Comparison of ENCODE assay signal across 19 mouse cellular contexts in the genomic region with DNA sequence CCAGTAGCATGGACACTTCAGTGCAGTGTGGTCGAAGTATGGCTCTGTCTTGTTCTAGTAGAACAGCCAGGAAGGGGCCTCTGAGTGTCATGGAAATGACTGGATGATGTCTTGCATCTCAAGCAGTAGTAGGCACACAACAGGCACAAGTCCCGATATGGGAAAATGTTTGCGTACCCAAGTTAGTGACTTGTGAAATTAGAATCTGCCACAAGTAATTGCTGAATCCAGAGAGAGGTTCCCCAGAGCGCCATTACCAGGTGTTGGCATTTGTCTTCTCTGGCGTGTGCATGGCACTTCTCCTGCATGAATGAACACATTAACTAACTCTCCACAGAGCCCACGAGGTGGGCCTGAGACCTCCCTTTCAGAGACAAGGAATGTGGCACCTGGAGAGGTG.
DNase-seq lines count a peak whose midpoint lies in the region; ATAC-seq and TF ChIP-seq lines count a peak whose summit lies in the region.
"Had no signal": no experiment of that assay in that cellular context is flagged by ENCODE, and none has a peak within 500 bp of the region (broad histone marks: within the 10 kb centered on the region; RNA-seq: fewer than 3 reads in every experiment).

No protein-coding gene starts in this region.

- H3K36me3 ChIP-seq in hindbrain, embryonic 13.5 days, result no peaks in the 10 kb centered on the region
- no peaks in the 10 kb centered on the region for H3K36me3 ChIP-seq in hindbrain, embryonic 11.5 days (ENCODE audit: control insufficient read depth, insufficient read depth, low read length)
- no peaks in the 10 kb centered on the region for H3K36me3 ChIP-seq in hindbrain, embryonic 15.5 days
- no peaks in the 10 kb centered on the region for H3K36me3 ChIP-seq in neural tube, embryonic 15.5 days
- H3K36me3 ChIP-seq: embryonic facial prominence, embryonic 13.5 days; forebrain, embryonic 12.5 days; heart, embryonic 12.5 days had no signal

- no peak overlapping the region for H3K4me2 ChIP-seq in hindbrain, embryonic 13.5 days
- H3K4me2 ChIP-seq in hindbrain, embryonic 11.5 days (replicated peaks; ENCODE audit: low read depth, low read length), result no peak overlapping the region
- no peak overlapping the region for H3K4me2 ChIP-seq in hindbrain, embryonic 15.5 days
- no peak overlapping the region for H3K4me2 ChIP-seq in neural tube, embryonic 15.5 days
- H3K4me2 ChIP-seq: embryonic facial prominence, embryonic 13.5 days; forebrain, embryonic 12.5 days; heart, embryonic 12.5 days had no signal

- no peak for DNase-seq in hindbrain, embryonic 11.5 days (ENCODE audit: low spot score)
- peak; percentile 36 for DNase-seq in brain, embryonic 14.5 days (ENCODE audit: low read depth)
- DNase-seq in retina, postnatal 1 day, result no peak
- DNase-seq: adrenal gland, postnatal 14 days; cerebellum, adult 18-20 months; cerebellum, adult 9-11 months; cerebellum, postnatal 36 days; gastrocnemius, postnatal 10 days; heart, adult 2 months had no signal

- no peaks in the 10 kb centered on the region for H3K9me3 ChIP-seq in hindbrain, embryonic 13.5 days
- H3K9me3 ChIP-seq in hindbrain, embryonic 11.5 days (ENCODE audit: control insufficient read depth, low read length), result no peaks in the 10 kb centered on the region
- no peaks in the 10 kb centered on the region for H3K9me3 ChIP-seq in hindbrain, embryonic 15.5 days
- no peaks in the 10 kb centered on the region for H3K9me3 ChIP-seq in neural tube, embryonic 15.5 days (replicated peaks)
- H3K9me3 ChIP-seq: embryonic facial prominence, embryonic 13.5 days; forebrain, embryonic 12.5 days; heart, embryonic 12.5 days had no signal

- ATAC-seq in hindbrain, embryonic 13.5 days (ENCODE audit: low FRiP score), result peak; percentile 63; the same call in 1 of the 2 replicates
- ATAC-seq in hindbrain, embryonic 11.5 days (ENCODE audit: low FRiP score), result no peak
- ATAC-seq in hindbrain, embryonic 15.5 days (ENCODE audit: low FRiP score, low read depth), result peak; percentile 49; the same call in 1 of the 2 replicates
- peak; percentile 74 for ATAC-seq in neural tube, embryonic 15.5 days (ENCODE audit: low FRiP score)
- ATAC-seq: activated CD4-positive, CD25-positive, alpha-beta regulatory T cell, adult 4 months; forebrain, embryonic 16.5 days; Patski had no signal

- H3K27me3 ChIP-seq in hindbrain, embryonic 13.5 days, result peaks cover 13% of the 10 kb centered on the region; the same call in 1 of the 2 replicates
- no peaks in the 10 kb centered on the region; the same call in 1 of the 2 replicates for H3K27me3 ChIP-seq in hindbrain, embryonic 11.5 days (ENCODE audit: control insufficient read depth, insufficient read depth, low read length)
- no peaks in the 10 kb centered on the region for H3K27me3 ChIP-seq in hindbrain, embryonic 15.5 days
- H3K27me3 ChIP-seq in neural tube, embryonic 15.5 days (replicated peaks), result no peaks in the 10 kb centered on the region
- H3K27me3 ChIP-seq: CH12.LX; embryonic facial prominence, embryonic 13.5 days; forebrain, embryonic 12.5 days; heart, embryonic 12.5 days; Patski had no signal

- H3K4me3 ChIP-seq in hindbrain, embryonic 13.5 days, result no peak overlapping the region
- no peak overlapping the region for H3K4me3 ChIP-seq in hindbrain, embryonic 11.5 days (ENCODE audit: low read depth, low read length)
- H3K4me3 ChIP-seq in hindbrain, embryonic 15.5 days, result no peak overlapping the region
- no peak overlapping the region for H3K4me3 ChIP-seq in neural tube, embryonic 15.5 days (replicated peaks)
- H3K4me3 ChIP-seq: embryonic facial prominence, embryonic 13.5 days; forebrain, embryonic 12.5 days; heart, adult 2 months; heart, embryonic 12.5 days had no signal

- H3K27ac ChIP-seq in hindbrain, embryonic 13.5 days, result 0 out of 2 replicates have a peak overlapping the region, but pooled peaks have one; percentile 5
- no peak overlapping the region for H3K27ac ChIP-seq in hindbrain, embryonic 11.5 days (ENCODE audit: low read depth, low read length)
- no peak overlapping the region for H3K27ac ChIP-seq in hindbrain, embryonic 15.5 days (replicated peaks)
- no peak overlapping the region; the same call in 1 of the 2 replicates for H3K27ac ChIP-seq in neural tube, embryonic 15.5 days (replicated peaks)
- H3K27ac ChIP-seq: embryonic facial prominence, embryonic 13.5 days; forebrain, embryonic 12.5 days; heart, adult 2 months had no signal

- no peak for TF ChIP-seq CTCF in brain, embryonic 14.5 days (IDR thresholded peaks at IDR 0.05; ENCODE audit: borderline replicate concordance, extremely low read depth, insufficient read depth, insufficient read length)

- 58% methylated on average over 6 of the region's 6 CpGs for WGBS in hindbrain, embryonic 13.5 days
- 81% methylated on average over 6 of the region's 6 CpGs for WGBS in hindbrain, embryonic 11.5 days
- 49% methylated on average over 6 of the region's 6 CpGs for WGBS in hindbrain, embryonic 15.5 days
- 47% methylated on average over 6 of the region's 6 CpGs for WGBS in neural tube, embryonic 15.5 days

- TF ChIP-seq POLR2A in brain, embryonic 14.5 days (IDR thresholded peaks at IDR 0.05; ENCODE audit: borderline replicate concordance, extremely low read depth, insufficient read depth, insufficient read length, poor library complexity, severe bottlenecking), result no peak

- H3K4me1 ChIP-seq in hindbrain, embryonic 13.5 days (replicated peaks), result peaks cover 32% of the 10 kb centered on the region
- no peaks in the 10 kb centered on the region for H3K4me1 ChIP-seq in hindbrain, embryonic 11.5 days (replicated peaks; ENCODE audit: control insufficient read depth, insufficient read depth, low read length)
- H3K4me1 ChIP-seq in hindbrain, embryonic 15.5 days (replicated peaks), result peaks cover 19% of the 10 kb centered on the region
- peaks cover 26% of the 10 kb centered on the region for H3K4me1 ChIP-seq in neural tube, embryonic 15.5 days

- no peak overlapping the region for H3K9ac ChIP-seq in hindbrain, embryonic 13.5 days
- H3K9ac ChIP-seq in hindbrain, embryonic 11.5 days (ENCODE audit: low read depth, low read length), result no peak overlapping the region
- no peak overlapping the region for H3K9ac ChIP-seq in hindbrain, embryonic 15.5 days
- no peak overlapping the region for H3K9ac ChIP-seq in neural tube, embryonic 15.5 days (replicated peaks)
- H3K9ac ChIP-seq: embryonic facial prominence, embryonic 13.5 days; forebrain, embryonic 12.5 days; heart, embryonic 12.5 days had no signal
